Mouse (Mus musculus): ENCODE data around the gene Cyp2s1. TPM values are rescaled to one million over a fixed set of nuclear protein-coding genes. Genes with fewer than 3 reads are reported as not detected.

Cyp2s1 gene
- 10 to 100 TPM in 1 of 4 experiments, 1 to 10 TPM in 3; 4.1 to 11.5 (median 5.2) TPM for total RNA-seq (2022)

- no peak for DNase-seq (ENCODE audit: low spot score)
Measured at GRCm38 (mm10) chr7:25816241-25816919, at the start of gene Cyp2s1. Gene Cyp2s1 (minus strand): TSS chr7:25816913.

- DNase-seq (ENCODE audit: low spot score) = no peak
Measured at GRCm38 (mm10) chr7:25864861-25865260, 48.1 kb upstream of the Cyp2s1 start.

- no peak for DNase-seq (ENCODE audit: low spot score)
Measured at GRCm38 (mm10) chr7:25863756-25864155, 47.0 kb upstream of the Cyp2s1 start.

DNA sequence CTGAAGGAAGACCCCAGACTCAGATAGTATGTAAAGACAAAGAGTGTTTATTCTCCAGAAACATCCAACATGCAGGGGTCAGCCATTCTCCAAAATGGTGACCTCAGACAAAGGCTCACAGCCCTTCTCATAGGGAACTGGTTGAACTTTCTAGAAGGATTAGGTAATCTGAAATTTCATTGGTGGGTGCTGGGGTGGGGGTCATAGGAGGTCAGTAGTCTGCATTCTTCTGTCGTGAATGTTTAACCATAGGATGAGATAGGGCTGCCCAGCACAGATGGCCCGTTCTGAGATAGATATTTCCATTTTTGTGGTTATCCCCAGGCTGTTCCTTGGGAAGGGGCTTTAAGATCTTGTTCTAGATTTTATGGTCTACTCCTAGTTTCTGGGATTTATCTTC lies 45.7 kb upstream of the Cyp2s1 start:
- DNase-seq (ENCODE audit: low spot score) = no peak

GRCm38 (mm10) chr7:25859962-25860870 lies 43.5 kb upstream of the Cyp2s1 start:
- no peak for DNase-seq (ENCODE audit: low spot score)

GRCm38 (mm10) chr7:25855082-25855481 lies 38.4 kb upstream of the Cyp2s1 start:
- peak; percentile 43 for DNase-seq (ENCODE audit: low spot score)

DNA sequence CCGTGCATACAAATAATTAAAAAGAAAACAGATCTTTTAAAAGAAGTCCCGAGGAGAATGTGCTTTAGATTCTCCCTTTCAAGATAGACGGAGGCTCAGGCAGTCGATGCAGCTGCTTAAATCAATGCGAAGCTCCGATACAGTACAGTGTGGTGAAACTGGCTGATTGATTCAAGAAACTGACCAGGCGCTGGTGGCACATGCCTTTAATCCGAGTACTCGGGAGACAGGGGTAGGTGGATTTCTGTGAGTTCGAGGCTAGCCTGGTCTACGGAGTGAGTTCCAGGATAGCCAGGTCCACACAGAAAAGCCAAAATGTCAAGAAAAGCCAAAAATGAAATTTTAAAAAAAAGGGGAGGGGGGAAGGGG lies 31.7 kb upstream of the Cyp2s1 start:
- no peak for DNase-seq (ENCODE audit: low spot score)

DNA sequence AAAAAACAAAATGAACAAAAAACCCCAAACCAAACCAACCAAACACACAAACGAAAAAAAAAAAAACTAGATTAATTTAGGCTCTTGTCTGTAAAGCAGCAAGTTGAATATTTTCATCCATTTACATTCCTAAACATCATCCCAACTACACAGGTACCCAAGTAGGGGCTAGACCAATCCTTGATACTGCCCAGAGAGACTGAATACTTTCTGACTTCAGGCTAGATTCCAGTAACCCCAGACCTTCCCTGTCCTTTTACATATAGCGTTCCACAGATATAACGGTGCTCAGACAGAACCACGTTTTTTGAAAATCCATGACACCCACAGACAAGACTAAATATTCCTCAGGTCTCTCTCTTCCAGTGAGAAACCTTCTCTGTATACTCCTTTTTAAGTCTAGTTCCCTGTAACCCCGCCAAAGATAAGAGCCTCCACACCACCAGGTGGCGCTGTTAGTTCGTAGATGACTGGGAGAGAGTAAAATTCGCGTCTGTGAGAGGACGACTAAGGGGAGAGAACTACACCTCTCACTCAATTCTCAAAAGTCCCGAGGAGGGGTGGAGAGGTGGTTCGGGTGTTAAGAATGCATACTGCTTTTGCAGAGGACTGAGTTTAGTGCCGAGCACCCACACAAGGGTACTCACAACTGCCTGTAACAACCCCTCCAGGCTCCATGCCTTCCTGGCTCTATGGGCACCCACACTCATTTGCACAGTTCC lies 31.2 kb upstream of the Cyp2s1 start:
- peak; percentile 91 for DNase-seq (ENCODE audit: low spot score)

GRCm38 (mm10) chr7:25844885-25845284 lies 28.2 kb upstream of the Cyp2s1 start:
- DNase-seq (ENCODE audit: low spot score) = no peak

GRCm38 (mm10) chr7:25844423-25844822 lies 27.7 kb upstream of the Cyp2s1 start:
- no peak for DNase-seq (ENCODE audit: low spot score)

GRCm38 (mm10) chr7:25843492-25843891 lies 26.8 kb upstream of the Cyp2s1 start:
- no peak for DNase-seq (ENCODE audit: low spot score)

DNA sequence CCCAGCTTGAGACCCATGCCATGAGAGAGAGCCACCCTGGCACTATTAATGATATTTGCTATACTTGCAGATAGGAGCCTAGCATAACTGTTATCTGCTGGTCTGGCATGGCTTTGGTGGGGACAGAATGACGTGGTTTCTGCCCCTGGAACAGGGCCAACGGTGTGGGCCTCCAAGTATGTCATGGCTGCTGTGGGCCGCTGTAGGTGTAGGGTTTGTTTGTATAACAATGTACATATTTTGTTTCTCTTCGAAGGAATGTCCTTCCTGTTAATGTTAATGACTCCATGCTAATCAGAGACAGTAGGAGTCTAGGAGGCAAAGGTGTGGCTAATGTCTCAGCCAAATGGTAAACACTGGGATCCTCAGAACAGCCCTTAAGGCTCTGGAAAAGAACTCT lies 24.2 kb upstream of the Cyp2s1 start:
- no peak for DNase-seq (ENCODE audit: low spot score)

DNA sequence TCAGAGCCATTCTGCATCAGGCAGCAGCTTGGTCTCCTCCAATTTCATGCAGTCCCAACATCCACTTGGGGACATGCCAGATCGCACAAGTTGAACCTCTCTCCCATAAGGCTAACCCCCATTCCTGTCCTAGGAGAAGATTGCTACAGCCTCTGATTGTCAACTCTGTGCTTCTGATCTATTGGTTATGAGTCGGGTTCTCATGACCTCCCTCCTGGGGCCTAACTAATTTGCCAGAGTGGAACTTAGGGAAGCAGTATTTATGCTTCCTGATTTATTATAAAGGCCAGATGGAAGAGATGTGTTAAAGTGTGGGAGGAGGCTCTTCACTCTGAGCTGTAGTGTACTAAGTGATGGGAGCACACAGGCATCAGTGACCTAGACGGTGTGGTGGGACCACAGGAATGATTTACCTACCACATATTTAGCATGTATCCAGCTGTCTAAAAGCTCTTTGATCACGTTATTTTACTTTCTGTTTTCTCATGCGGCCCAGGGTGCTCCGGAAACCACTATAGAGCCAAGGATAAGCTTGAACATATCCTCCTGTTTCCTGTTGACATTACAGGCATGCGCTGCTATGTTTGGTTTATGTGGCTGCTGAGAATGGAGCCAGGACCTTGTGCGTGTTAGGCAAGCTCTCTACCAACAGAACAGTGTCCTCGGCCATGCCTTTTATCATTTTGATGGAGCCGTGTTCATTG lies 18.6 kb upstream of the Cyp2s1 start:
- DNase-seq (ENCODE audit: low spot score) = no peak

- DNase-seq (ENCODE audit: low spot score) = peak; percentile 28
Measured at GRCm38 (mm10) chr7:25831557-25832530, 15.1 kb upstream of the Cyp2s1 start.

- no peak for DNase-seq (ENCODE audit: low spot score)
Measured at GRCm38 (mm10) chr7:25830251-25830650, 13.5 kb upstream of the Cyp2s1 start.

DNA sequence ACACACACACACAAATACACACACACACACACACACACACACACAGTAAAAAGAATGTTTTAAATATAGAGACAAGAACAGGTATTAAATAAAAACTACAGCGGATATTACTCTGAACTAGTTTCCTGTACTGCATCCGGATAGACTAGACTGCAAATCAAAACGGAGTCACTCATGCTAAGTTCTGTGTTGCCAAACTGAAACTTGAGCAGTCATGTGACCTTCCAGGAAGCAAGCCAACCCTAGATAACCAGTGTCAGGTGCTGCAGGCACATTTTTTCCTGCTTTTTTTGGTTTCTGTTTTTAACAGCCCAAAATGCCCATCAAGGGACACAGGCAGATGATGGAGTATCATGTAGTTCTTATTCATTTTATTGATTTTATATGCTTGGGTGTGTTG lies 10.5 kb upstream of the Cyp2s1 start:
- peak; percentile 83 for DNase-seq (ENCODE audit: low spot score)

GRCm38 (mm10) chr7:25826029-25826428 lies 9.3 kb upstream of the Cyp2s1 start:
- no peak for DNase-seq (ENCODE audit: low spot score)

DNA sequence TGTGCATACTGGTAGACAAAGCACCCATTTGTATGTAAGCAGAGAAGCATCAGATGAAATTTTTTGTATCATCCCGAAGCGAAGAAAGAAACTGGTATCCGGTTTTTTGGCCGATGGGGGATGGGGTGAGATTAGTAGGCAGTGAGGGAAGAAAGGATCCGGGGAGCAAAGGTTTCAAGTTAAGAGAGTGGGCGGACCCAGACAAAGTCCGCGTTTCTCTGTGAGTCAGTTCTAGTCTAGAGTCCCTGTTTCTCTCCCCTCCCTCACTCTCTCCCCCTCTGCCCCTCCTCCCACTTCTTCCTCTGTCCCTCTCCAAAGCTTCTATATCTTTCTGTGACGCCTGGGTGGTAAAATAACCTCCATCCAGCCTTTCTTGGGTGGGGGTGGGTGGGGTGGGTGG lies 8.3 kb upstream of the Cyp2s1 start:
- no peak for DNase-seq (ENCODE audit: low spot score)

DNA sequence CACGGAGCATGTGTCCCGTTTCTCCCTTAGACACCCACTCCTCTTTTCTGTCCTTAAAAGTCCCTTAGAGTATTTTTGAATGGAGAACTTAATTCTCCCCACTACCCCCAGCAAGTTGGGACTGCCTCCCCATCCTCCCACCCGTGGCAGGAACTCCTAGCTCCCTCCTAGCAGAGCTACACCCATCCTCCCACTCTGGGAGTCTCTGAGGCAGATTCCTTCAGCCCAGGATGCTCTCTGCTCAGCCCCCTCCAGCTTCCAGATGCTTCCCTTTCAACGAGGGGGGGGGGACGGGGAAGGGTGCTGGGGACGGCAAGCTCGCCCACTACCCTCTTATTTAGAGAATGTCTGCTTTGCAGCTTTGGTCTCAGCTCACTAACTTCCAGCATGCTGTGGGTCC lies 1.1 kb downstream of the Cyp2s1 start:
- no peak for DNase-seq (ENCODE audit: low spot score)

GRCm38 (mm10) chr7:25814711-25815110 lies 2.0 kb downstream of the Cyp2s1 start:
- no peak for DNase-seq (ENCODE audit: low spot score)
